ENCODE assay signal across 9 mouse cellular contexts in the genomic region with DNA sequence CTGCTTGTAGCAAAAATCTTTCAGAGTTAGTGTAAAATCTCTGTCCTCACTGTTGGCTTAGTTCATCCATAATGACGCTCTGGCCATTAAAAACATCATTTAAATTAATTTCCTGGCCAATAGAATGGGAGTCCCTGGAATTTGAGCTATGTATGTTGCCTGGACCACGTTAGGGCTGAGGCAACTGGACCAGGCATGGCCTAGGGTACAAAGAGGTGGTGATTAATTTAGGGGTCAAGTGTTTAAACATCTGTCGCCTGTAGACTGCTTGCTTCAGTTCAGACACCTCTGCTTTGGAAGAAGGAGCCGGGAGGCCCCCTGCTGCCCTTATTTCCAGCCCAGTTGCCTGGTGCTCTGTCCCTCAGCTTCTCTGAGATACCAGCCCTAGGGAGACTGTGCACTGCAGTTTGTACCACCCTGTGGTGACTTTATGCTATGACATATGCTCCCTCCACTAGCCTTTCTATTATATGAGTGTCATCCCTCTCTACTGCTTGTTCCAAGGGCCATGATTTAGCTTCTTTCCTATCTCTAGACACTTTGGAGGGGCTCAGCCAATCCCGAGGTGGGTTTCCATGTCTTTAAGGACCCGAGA.
DNase-seq lines count a peak whose midpoint lies in the region; ATAC-seq and TF ChIP-seq lines count a peak whose summit lies in the region.
"Had no signal": no experiment of that assay in that cellular context is flagged by ENCODE, and none has a peak within 500 bp of the region (broad histone marks: within the 10 kb centered on the region; RNA-seq: fewer than 3 reads in every experiment).

No protein-coding gene starts in this region.

- no peaks in the 10 kb centered on the region for H3K9me3 ChIP-seq in embryonic facial prominence, embryonic 11.5 days (replicated peaks; ENCODE audit: control insufficient read depth, low read length)
- no peaks in the 10 kb centered on the region for H3K9me3 ChIP-seq in embryonic facial prominence, embryonic 10.5 days
- no peaks in the 10 kb centered on the region for H3K9me3 ChIP-seq in liver, embryonic 14.5 days (ENCODE audit: control insufficient read depth, low read length)
- H3K9me3 ChIP-seq in liver, embryonic 12.5 days (replicated peaks), result no peaks in the 10 kb centered on the region
- H3K9me3 ChIP-seq in hindbrain, embryonic 11.5 days (ENCODE audit: control insufficient read depth, low read length), result no peaks in the 10 kb centered on the region
- no peaks in the 10 kb centered on the region for H3K9me3 ChIP-seq in midbrain, postnatal 0 days (ENCODE audit: low read length)

- WGBS in embryonic facial prominence, embryonic 11.5 days, result 45% methylated on average over 6 of the region's 6 CpGs
- 56% methylated on average over 6 of the region's 6 CpGs for WGBS in embryonic facial prominence, embryonic 10.5 days
- WGBS in liver, embryonic 14.5 days (ENCODE audit: insufficient replicate concordance), result 41% methylated on average over 6 of the region's 6 CpGs
- whole genome bisulfite sequencing in liver, embryonic 12.5 days (ENCODE audit: insufficient replicate concordance), result 36% methylated on average over 6 of the region's 6 CpGs
- 55% methylated on average over 6 of the region's 6 CpGs for WGBS in hindbrain, embryonic 11.5 days
- 43% methylated on average over 6 of the region's 6 CpGs for WGBS in midbrain, postnatal 0 days

- TF ChIP-seq EP300 in liver, embryonic 14.5 days (IDR thresholded peaks at IDR 0.05; ENCODE audit: low read depth), result no peak

- TF ChIP-seq CTCF in liver, embryonic 14.5 days (IDR thresholded peaks at IDR 0.05; ENCODE audit: low read depth), result peak; percentile 19; the same call in 1 of the 2 replicates
- peak; percentile 66 for TF ChIP-seq CTCF in midbrain, postnatal 0 days (IDR thresholded peaks at IDR 0.05)

- no peak overlapping the region for H3K4me3 ChIP-seq in embryonic facial prominence, embryonic 11.5 days (ENCODE audit: low read depth, low read length)
- no peak overlapping the region for H3K4me3 ChIP-seq in embryonic facial prominence, embryonic 10.5 days
- no peak overlapping the region for H3K4me3 ChIP-seq in liver, embryonic 14.5 days (ENCODE audit: insufficient read depth in 1 of 2, low read depth in 2 of 2, low read length in 2 of 2)
- no peak overlapping the region for H3K4me3 ChIP-seq in liver, embryonic 12.5 days
- no peak overlapping the region for H3K4me3 ChIP-seq in hindbrain, embryonic 11.5 days (ENCODE audit: low read depth, low read length)
- no peak overlapping the region for H3K4me3 ChIP-seq in midbrain, postnatal 0 days (ENCODE audit: low read depth, low read length)

- no peak overlapping the region for H3K9ac ChIP-seq in embryonic facial prominence, embryonic 11.5 days (replicated peaks; ENCODE audit: low read length)
- H3K9ac ChIP-seq in liver, embryonic 14.5 days (replicated peaks), result no peak overlapping the region
- H3K9ac ChIP-seq in liver, embryonic 12.5 days, result no peak overlapping the region
- no peak overlapping the region for H3K9ac ChIP-seq in hindbrain, embryonic 11.5 days (ENCODE audit: low read depth, low read length)
- no peak overlapping the region for H3K9ac ChIP-seq in midbrain, postnatal 0 days (replicated peaks; ENCODE audit: low read length, poor library complexity, severe bottlenecking)

- H3K27ac ChIP-seq in embryonic facial prominence, embryonic 11.5 days (replicated peaks; ENCODE audit: low read depth, low read length), result no peak overlapping the region
- no peak overlapping the region for H3K27ac ChIP-seq in embryonic facial prominence, embryonic 10.5 days (replicated peaks)
- H3K27ac ChIP-seq in liver, embryonic 14.5 days, result no peak overlapping the region
- no peak overlapping the region for H3K27ac ChIP-seq in liver, embryonic 12.5 days
- H3K27ac ChIP-seq in hindbrain, embryonic 11.5 days (ENCODE audit: low read depth, low read length), result no peak overlapping the region
- no peak overlapping the region for H3K27ac ChIP-seq in midbrain, postnatal 0 days (ENCODE audit: low read depth, low read length)

- ATAC-seq in embryonic facial prominence, embryonic 11.5 days (replicated peaks; ENCODE audit: insufficient number of reproducible peaks, low FRiP score, low TSS enrichment, low read depth), result peak; percentile 49; the same call in 1 of the 2 replicates
- ATAC-seq in liver, embryonic 14.5 days (ENCODE audit: insufficient read depth), result no peak
- ATAC-seq in liver, embryonic 12.5 days, result no peak
- peak; percentile 59 for ATAC-seq in hindbrain, embryonic 11.5 days (ENCODE audit: low FRiP score)
- ATAC-seq in midbrain, postnatal 0 days (ENCODE audit: low FRiP score), result 0 out of 2 replicates have a peak, but pooled peaks have one; percentile 56
- ATAC-seq: CD4-positive, CD25-positive, alpha-beta regulatory T cell, adult 4 months had no signal

- DNase-seq in embryonic facial prominence, embryonic 11.5 days (ENCODE audit: low spot score), result peak; percentile 19
- no peak for DNase-seq in embryonic facial prominence, embryonic 10.5 days (ENCODE audit: low spot score)
- no peak for DNase-seq in liver, embryonic 14.5 days (ENCODE audit: low read depth in 3 of 3, low spot score in 3 of 3)
- peak; percentile 11 for DNase-seq in hindbrain, embryonic 11.5 days (ENCODE audit: low spot score)
- DNase-seq in midbrain, postnatal 0 days (ENCODE audit: low spot score), result peak; percentile 8
- DNase-seq in T-cell, adult 2 months (ENCODE audit: low spot score), result no peak
- DNase-seq in urinary bladder, postnatal 4 days (ENCODE audit: low spot score in 2 of 2), result no peak

- H3K4me1 ChIP-seq in embryonic facial prominence, embryonic 11.5 days (ENCODE audit: control insufficient read depth, insufficient read depth, low read length), result no peaks in the 10 kb centered on the region
- H3K4me1 ChIP-seq in embryonic facial prominence, embryonic 10.5 days, result no peaks in the 10 kb centered on the region; the same call in 1 of the 2 replicates
- no peaks in the 10 kb centered on the region for H3K4me1 ChIP-seq in liver, embryonic 14.5 days (replicated peaks; ENCODE audit: control insufficient read depth in 2 of 2, insufficient read depth in 2 of 2, low read length in 1 of 2)
- H3K4me1 ChIP-seq in liver, embryonic 12.5 days, result no peaks in the 10 kb centered on the region
- H3K4me1 ChIP-seq in hindbrain, embryonic 11.5 days (replicated peaks; ENCODE audit: control insufficient read depth, insufficient read depth, low read length), result no peaks in the 10 kb centered on the region
- no peaks in the 10 kb centered on the region for H3K4me1 ChIP-seq in midbrain, postnatal 0 days (ENCODE audit: insufficient read depth, low read length)

- no peaks in the 10 kb centered on the region for H3K27me3 ChIP-seq in embryonic facial prominence, embryonic 11.5 days (ENCODE audit: control insufficient read depth, insufficient read depth, low read length)
- no peaks in the 10 kb centered on the region for H3K27me3 ChIP-seq in embryonic facial prominence, embryonic 10.5 days (replicated peaks; ENCODE audit: low read depth, poor library complexity, severe bottlenecking)
- no peaks in the 10 kb centered on the region for H3K27me3 ChIP-seq in liver, embryonic 14.5 days (ENCODE audit: control insufficient read depth, insufficient read depth, low read length)
- H3K27me3 ChIP-seq in liver, embryonic 12.5 days (replicated peaks), result no peaks in the 10 kb centered on the region; the same call in 1 of the 2 replicates
- no peaks in the 10 kb centered on the region; the same call in 1 of the 2 replicates for H3K27me3 ChIP-seq in hindbrain, embryonic 11.5 days (ENCODE audit: control insufficient read depth, insufficient read depth, low read length)
- H3K27me3 ChIP-seq in midbrain, postnatal 0 days (ENCODE audit: insufficient read depth, low read length), result no peaks in the 10 kb centered on the region

- no peaks in the 10 kb centered on the region for H3K36me3 ChIP-seq in embryonic facial prominence, embryonic 11.5 days (replicated peaks; ENCODE audit: control insufficient read depth, insufficient read depth, low read depth, low read length)
- no peaks in the 10 kb centered on the region for H3K36me3 ChIP-seq in embryonic facial prominence, embryonic 10.5 days (replicated peaks)
- H3K36me3 ChIP-seq in liver, embryonic 14.5 days (replicated peaks; ENCODE audit: control insufficient read depth, insufficient read depth, low read depth), result no peaks in the 10 kb centered on the region
- H3K36me3 ChIP-seq in liver, embryonic 12.5 days, result no peaks in the 10 kb centered on the region
- no peaks in the 10 kb centered on the region for H3K36me3 ChIP-seq in hindbrain, embryonic 11.5 days (ENCODE audit: control insufficient read depth, insufficient read depth, low read length)
- H3K36me3 ChIP-seq in midbrain, postnatal 0 days (ENCODE audit: insufficient read depth, low read length), result no peaks in the 10 kb centered on the region

- no peak overlapping the region for H3K4me2 ChIP-seq in embryonic facial prominence, embryonic 11.5 days (ENCODE audit: low read depth, low read length)
- no peak overlapping the region for H3K4me2 ChIP-seq in liver, embryonic 14.5 days (ENCODE audit: low read depth)
- no peak overlapping the region for H3K4me2 ChIP-seq in liver, embryonic 12.5 days
- no peak overlapping the region for H3K4me2 ChIP-seq in hindbrain, embryonic 11.5 days (replicated peaks; ENCODE audit: low read depth, low read length)
- no peak overlapping the region for H3K4me2 ChIP-seq in midbrain, postnatal 0 days (ENCODE audit: low read depth, low read length, poor library complexity, severe bottlenecking)

Comparison
In these comparisons a context has a peak if more than half of its experiments do, and no peak if none do; other contexts are left out.
1. DNase-seq: peak in embryonic facial prominence, embryonic 11.5 days (single experiment), hindbrain, embryonic 11.5 days (single experiment) and midbrain, postnatal 0 days (single experiment); none in embryonic facial prominence, embryonic 10.5 days (single experiment), liver, embryonic 14.5 days (0 of 3), T-cell, adult 2 months (single experiment) and urinary bladder, postnatal 4 days (0 of 2).
2. ATAC-seq: peak in embryonic facial prominence, embryonic 11.5 days (single experiment), hindbrain, embryonic 11.5 days (single experiment) and midbrain, postnatal 0 days (single experiment); none in liver, embryonic 14.5 days (single experiment) and liver, embryonic 12.5 days (single experiment).